Mouse (Mus musculus) CH12.LX (cell line): ENCODE results near the gene Pnldc1. TPM values are rescaled to one million over a fixed set of nuclear protein-coding genes. Genes with fewer than 3 reads are reported as not detected.
"Not testable (repeated sequence)": the region's sequence is repeated elsewhere in the genome, so short reads cannot be mapped to it uniquely, and the experiment has no call there.

ENCODE experiments used
- DNase-seq: peaks from one replicate; pipeline ENCODE4 v3.0.0-alpha.2; 2013; ENCODE audit errors: extremely low read depth
- H3K27ac ChIP-seq: 2 replicates; pipeline ENCODE4 v1.5.1; 2012; ENCODE audit warnings: low read depth, mild to moderate bottlenecking, control low read depth, moderate library complexity; ENCODE audit not compliant: insufficient read depth
- H3K27me3 ChIP-seq: replicated peaks from 2 replicates; pipeline ENCODE3; 2012; ENCODE audit warnings: inconsistent platforms
- H3K36me3 ChIP-seq, 2 experiments: replicated peaks in 1 of 2; 2 replicates each; pipeline versions ENCODE3 to v1.6.1; 2012; ENCODE audit warnings: inconsistent platforms in 1 of 2, low read length in 1 of 2, mild to moderate bottlenecking in 1 of 2, mixed read lengths in 1 of 2, moderate library complexity in 1 of 2; ENCODE audit not compliant: control insufficient read depth in 1 of 2, insufficient read depth in 1 of 2
- H3K4me1 ChIP-seq, 2 experiments: 2 replicates each; pipeline ENCODE4 v1.6.1; 2012; ENCODE audit warnings: inconsistent platforms in 1 of 2, moderate library complexity in 1 of 2; ENCODE audit not compliant: insufficient read depth in 2 of 2, control insufficient read depth in 1 of 2
- H3K4me2 ChIP-seq: 2 replicates; pipeline ENCODE4 v1.6.1; 2012; ENCODE audit warnings: low read depth, mild to moderate bottlenecking, control low read depth; ENCODE audit not compliant: poor library complexity, insufficient read depth, severe bottlenecking
- H3K4me3 ChIP-seq, 3 experiments: fragments of 150-350 bp in 1 of 3; sonication (generic) in 1 of 3; replicated peaks in 1 of 3; 2 replicates each; pipeline versions ENCODE3 to v1.5.1; 2011 to 2012; ENCODE audit warnings: low read depth in 2 of 3, low read length in 2 of 3, mild to moderate bottlenecking in 2 of 3, moderate library complexity in 2 of 3, control low read depth in 1 of 3, improper control_type of control experiment in 1 of 3, inconsistent platforms in 1 of 3, mixed read lengths in 1 of 3; ENCODE audit not compliant: poor library complexity in 1 of 3
- H3K79me2 ChIP-seq: replicated peaks from 2 replicates; pipeline ENCODE4 v1.6.1; 2012; ENCODE audit warnings: mild to moderate bottlenecking, moderate library complexity; ENCODE audit not compliant: control insufficient read depth, poor library complexity, insufficient read depth, severe bottlenecking; ENCODE audit errors: extremely low read depth
- H3K9ac ChIP-seq: 2 replicates; pipeline ENCODE4 v1.6.1; 2012; ENCODE audit warnings: low read depth, mild to moderate bottlenecking, control low read depth, moderate library complexity; ENCODE audit not compliant: insufficient read depth
- H3K9me3 ChIP-seq: replicated peaks from 2 replicates; pipeline ENCODE3; 2012; ENCODE audit warnings: low read length, inconsistent platforms, mixed read lengths
- CHD1 ChIP-seq: IDR thresholded peaks from 2 replicates; pipeline ENCODE4 v1.6.1; 2012; ENCODE audit warnings: low read depth, low read length, improper control_type of control experiment, inconsistent platforms
- CTCF ChIP-seq, 2 experiments: IDR thresholded peaks in 1 of 2; conservative IDR thresholded peaks in 1 of 2; 2 replicates each; pipeline ENCODE4 v1.5.1; 2011 to 2012; ENCODE audit warnings: low read depth in 2 of 2, low read length in 2 of 2, improper control_type of control experiment in 1 of 2, inconsistent platforms in 1 of 2, mild to moderate bottlenecking in 1 of 2, moderate library complexity in 1 of 2
- E2F4 ChIP-seq: IDR thresholded peaks from 2 replicates; pipeline ENCODE4 v1.6.1; 2011; ENCODE audit warnings: low read depth, low read length, improper control_type of control experiment; ENCODE audit not compliant: insufficient replicate concordance
- ELF1 ChIP-seq: IDR thresholded peaks from 2 replicates; pipeline ENCODE4 v1.6.1; 2014; ENCODE audit warnings: low read depth, mild to moderate bottlenecking, inconsistent platforms, low read length, improper control_type of control experiment
- EP300 ChIP-seq: IDR thresholded peaks from 2 replicates; pipeline ENCODE4 v1.6.1; 2011; ENCODE audit warnings: low read length, improper control_type of control experiment
- JUN ChIP-seq: IDR thresholded peaks from 2 replicates; pipeline ENCODE4 v1.6.1; 2011; ENCODE audit warnings: low read depth, mild to moderate bottlenecking, low read length, improper control_type of control experiment, moderate library complexity; ENCODE audit not compliant: insufficient read depth
- JUND ChIP-seq: conservative IDR thresholded peaks from 2 replicates; pipeline ENCODE4 v1.6.1; 2011; ENCODE audit warnings: low read depth, low read length, improper control_type of control experiment
- KAT2A ChIP-seq: IDR thresholded peaks from 2 replicates; pipeline ENCODE4 v1.6.1; 2012; ENCODE audit warnings: low read length, improper control_type of control experiment, inconsistent platforms; ENCODE audit not compliant: insufficient replicate concordance
- MAX ChIP-seq: IDR thresholded peaks from 2 replicates; pipeline ENCODE4 v1.6.1; 2011; ENCODE audit warnings: low read length, improper control_type of control experiment
- MXI1 ChIP-seq: IDR thresholded peaks from 2 replicates; pipeline ENCODE4 v1.6.1; 2011; ENCODE audit warnings: mild to moderate bottlenecking, low read depth, low read length, improper control_type of control experiment
- MYC ChIP-seq: IDR thresholded peaks from 2 replicates; pipeline ENCODE4 v1.6.1; 2011; ENCODE audit warnings: low read depth, mild to moderate bottlenecking, improper control_type of control experiment, low read length
- NELFE ChIP-seq: IDR thresholded peaks from 2 replicates; pipeline ENCODE4 v1.6.1; 2011; ENCODE audit warnings: low read depth, low read length, improper control_type of control experiment
- PAX5 ChIP-seq: IDR thresholded peaks from 2 replicates; pipeline ENCODE4 v1.6.1; 2012; ENCODE audit warnings: low read length, inconsistent platforms, mixed read lengths
- RAD21 ChIP-seq: IDR thresholded peaks from 2 replicates; pipeline ENCODE4 v1.6.1; 2011; ENCODE audit warnings: low read depth, mild to moderate bottlenecking, low read length, improper control_type of control experiment, moderate library complexity
- SIN3A ChIP-seq: IDR thresholded peaks from 2 replicates; pipeline ENCODE4 v1.6.1; 2012; ENCODE audit warnings: low read length, improper control_type of control experiment, inconsistent platforms
- SMC3 ChIP-seq: IDR thresholded peaks from 2 replicates; pipeline ENCODE4 v1.6.1; 2011; ENCODE audit warnings: low read depth, low read length, improper control_type of control experiment
- TBP ChIP-seq: conservative IDR thresholded peaks from 2 replicates; pipeline ENCODE4 v1.6.1; 2011; ENCODE audit warnings: low read depth, low read length, improper control_type of control experiment
- TCF12 ChIP-seq: IDR thresholded peaks from 2 replicates; pipeline ENCODE4 v1.6.1; 2014; ENCODE audit warnings: low read depth, mild to moderate bottlenecking, inconsistent platforms, low read length, improper control_type of control experiment
- UBTF ChIP-seq: IDR thresholded peaks from 2 replicates; pipeline ENCODE4 v1.6.1; 2012; ENCODE audit warnings: low read depth, mild to moderate bottlenecking, inconsistent platforms, low read length, improper control_type of control experiment, moderate library complexity
- USF1 ChIP-seq: IDR thresholded peaks from 2 replicates; pipeline ENCODE4 v1.6.1; 2014; ENCODE audit warnings: low read depth, mild to moderate bottlenecking, inconsistent platforms, low read length, improper control_type of control experiment
- ZKSCAN1 ChIP-seq: IDR thresholded peaks from 2 replicates; pipeline ENCODE4 v1.6.1; 2012; ENCODE audit warnings: low read depth, inconsistent platforms, low read length, improper control_type of control experiment, borderline replicate concordance
- ZMIZ1 ChIP-seq: IDR thresholded peaks from 2 replicates; pipeline ENCODE4 v1.6.1; 2012; ENCODE audit warnings: low read depth, mild to moderate bottlenecking, inconsistent platforms, low read length, improper control_type of control experiment
- dilution Hi-C: fragments of 300-500 bp; cut with MboI; formaldehyde crosslinking; loops from 2 replicates; pipeline ENCODE4 v1.14.3; 2020; ENCODE audit warnings: low sequenced_read_pairs; ENCODE audit not compliant: extremely low pct_unique_long_range_greater_than_20kb, extremely low pct_ligation_motif_present
- in situ Hi-C: fragments of 300-500 bp; cut with MboI; formaldehyde crosslinking; loops from 3 replicates; pipeline ENCODE4 v1.14.3; 2019; ENCODE audit warnings: low sequenced_read_pairs, low pct_ligation_motif_present, low pct_unique_long_range_greater_than_20kb, mixed read lengths
- polyA plus RNA-seq: library from polyadenylated mRNA; unstranded; fragments of >175 nt; gene quantifications from 2 replicates; pipeline ENCODE4 v1.2.1, GENCODE M21; 2012; ENCODE audit warnings: low read depth; ENCODE audit not compliant: insufficient read length
- total RNA-seq, 2 experiments: library from RNA; depleted of rRNA; stranded (reverse); fragments of 300-350 nt in 1 of 2; fragments of >200 nt in 1 of 2; gene quantifications; 2 replicates each; pipeline ENCODE4 v1.2.3; 2012 to 2014

Gene Pnldc1
- total and polyA plus RNA-seq, 3 experiments = 0.11 to 0.90 (median 0.25) TPM

DNA sequence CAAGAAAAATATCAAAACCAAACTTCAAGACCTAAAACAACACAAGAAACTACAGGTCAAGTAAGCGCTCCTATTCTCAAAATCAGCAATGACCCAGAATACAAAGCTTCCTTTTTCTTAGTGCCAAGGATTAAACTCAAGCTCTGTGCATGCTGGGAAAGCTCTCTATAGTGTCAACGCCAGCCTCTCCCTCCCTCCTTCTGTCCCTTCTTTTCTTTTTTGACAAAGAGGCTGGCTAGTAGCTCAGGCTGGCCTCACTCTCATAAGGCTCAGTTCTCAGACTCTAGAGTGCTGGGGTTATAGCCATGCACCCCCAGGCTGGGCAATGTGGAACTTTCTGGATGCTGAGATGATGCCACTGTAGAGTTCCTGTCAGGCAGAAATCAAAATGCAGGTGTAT, 28.0 kb upstream of the Pnldc1 start:
- in situ Hi-C loops = no loop called here

DNA sequence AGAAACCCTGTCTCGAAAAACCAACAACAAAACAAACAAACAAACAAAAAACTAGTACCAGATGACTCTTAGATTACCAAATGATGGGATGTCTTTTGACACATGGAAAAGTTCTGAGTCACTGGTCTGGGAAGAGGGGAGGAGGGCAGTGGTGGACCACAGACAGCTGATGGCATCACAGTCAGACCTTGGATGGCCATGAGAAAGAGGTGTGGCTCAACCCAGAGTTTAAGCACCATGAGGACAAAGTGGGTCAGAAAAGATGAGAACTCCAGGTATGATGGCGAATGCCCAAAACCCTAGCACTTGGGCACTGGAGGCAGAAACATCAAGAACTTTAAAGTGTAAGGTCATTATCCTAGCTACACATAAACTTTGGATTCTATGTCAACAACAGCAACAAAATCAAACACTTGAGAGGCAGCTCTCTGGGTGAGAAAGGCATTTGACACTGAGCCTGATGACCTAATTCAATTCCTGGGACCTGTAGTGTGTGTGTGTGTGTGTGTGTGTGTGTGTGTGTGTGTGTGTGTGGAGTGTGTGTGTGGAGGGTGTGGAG, 27.5 kb upstream of the Pnldc1 start:
- H3K4me3 ChIP-seq = no peak overlapping the region

More for the DNA sequence above, 28.0 kb upstream of the Pnldc1 start:
- Histone ChIP-seq H3K27ac (no peak overlapping the region), H3K4me3 (no peak overlapping the region), H3K4me2 (no peak overlapping the region), H3K9me3 (no peaks in the 10 kb centered on the region), H3K4me1 (no peaks in the 10 kb centered on the region)
- dilution Hi-C loops = no loop called here
- TF ChIP-seq ZKSCAN1 (no peak), NELFE (no peak), ELF1 (no peak), PAX5 (no peak), EP300 (no peak)
- TF ChIP-seq, all 38 proteins: peak for 0
- no peak overlapping the region for H3K9ac ChIP-seq
- peaks cover 6 to 21% of the 10 kb centered on the region in 2 experiments for H3K36me3 ChIP-seq
- no peak for DNase-seq
- no peaks in the 10 kb centered on the region for H3K79me2 ChIP-seq
- H3K27me3 ChIP-seq = no peaks in the 10 kb centered on the region

DNA sequence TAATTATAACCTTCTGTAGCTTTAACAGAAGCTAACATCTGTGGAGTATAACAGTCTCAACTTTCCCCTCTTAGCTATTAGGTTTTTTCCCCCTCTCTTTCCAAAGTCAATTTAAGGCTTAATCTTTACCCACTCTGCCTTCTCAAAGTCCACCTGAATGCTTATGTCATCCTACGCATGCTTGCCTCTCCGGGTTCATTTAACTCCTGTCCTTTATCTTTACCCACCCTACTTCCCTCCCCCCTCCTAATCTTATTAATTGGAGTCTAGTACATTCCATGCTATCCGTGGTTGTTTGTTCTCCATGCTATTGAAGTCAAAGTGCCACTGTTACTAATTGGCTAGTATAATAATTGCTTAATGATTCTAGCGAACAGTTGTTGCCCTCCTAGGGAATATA, 25.7 kb upstream of the Pnldc1 start:
- H3K4me1 ChIP-seq = no peaks in the 10 kb centered on the region
- no peaks in the 10 kb centered on the region for H3K27me3 ChIP-seq
- peaks cover 0 to 3% of the 10 kb centered on the region in 2 experiments for H3K36me3 ChIP-seq
- in situ Hi-C loops = no loop called here
- no peak for DNase-seq
- no peaks in the 10 kb centered on the region for H3K79me2 ChIP-seq
- H3K4me2 ChIP-seq = no peak overlapping the region
- no peaks in the 10 kb centered on the region for H3K9me3 ChIP-seq
- H3K9ac ChIP-seq = no peak overlapping the region
- no peak overlapping the region for H3K27ac ChIP-seq
- TF ChIP-seq SIN3A (no peak), ZMIZ1 (no peak), E2F4 (no peak), JUND (no peak), CTCF (conservative IDR thresholded peaks at IDR 0.05 in 1 of 2, IDR thresholded peaks at IDR 0.05 in 1 of 2; ENCODE audit: low read depth in 2 of 2, low read length in 2 of 2) (no peak), TCF12 (no peak), USF1 (no peak), ZKSCAN1 (no peak), JUN (no peak), MXI1 (no peak), ELF1 (no peak), TBP (no peak), CHD1 (no peak)
- no peak overlapping the region for H3K4me3 ChIP-seq
- dilution Hi-C loops = no loop called here

More for the DNA sequence above, 27.5 kb upstream of the Pnldc1 start:
- no peaks in the 10 kb centered on the region for H3K79me2 ChIP-seq
- no peak overlapping the region for H3K9ac ChIP-seq
- TF ChIP-seq SMC3 = no peak
- TF ChIP-seq UBTF = no peak
- no peak for TF ChIP-seq NELFE
- no peak for TF ChIP-seq MAX
- no peak for TF ChIP-seq KAT2A
- no peak for TF ChIP-seq MYC
- no peak for TF ChIP-seq ZKSCAN1
- no peak for TF ChIP-seq RAD21
- TF ChIP-seq MXI1 = no peak
- no peak overlapping the region for H3K4me2 ChIP-seq
- in situ Hi-C loops = no loop called here
- H3K4me1 ChIP-seq = no peaks in the 10 kb centered on the region
- no peaks in the 10 kb centered on the region for H3K27me3 ChIP-seq
- H3K36me3 ChIP-seq = peaks cover 2 to 15% of the 10 kb centered on the region in 2 experiments
- no peak for DNase-seq
- no peak overlapping the region for H3K27ac ChIP-seq
- no peaks in the 10 kb centered on the region for H3K9me3 ChIP-seq
- dilution Hi-C loops = no loop called here

DNA sequence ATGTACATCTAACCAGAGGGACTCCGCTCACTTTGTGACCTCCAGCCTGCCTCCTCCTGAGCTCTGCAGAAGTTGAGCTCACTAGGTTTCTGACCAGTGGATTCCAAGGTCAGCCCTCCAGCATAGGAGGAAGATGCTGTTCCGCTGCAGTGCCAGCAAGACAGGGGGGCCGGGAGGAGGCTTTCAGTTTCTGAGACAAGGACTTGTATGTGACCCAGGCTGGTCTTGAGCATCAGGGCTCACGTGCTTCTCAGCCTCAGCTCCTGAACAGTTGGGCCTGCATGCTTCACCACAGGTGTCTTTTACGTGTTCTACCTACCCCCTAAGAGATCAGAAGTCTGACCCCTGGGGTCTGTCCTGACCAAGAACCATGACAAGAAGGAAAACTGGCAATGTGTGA, 21.5 kb upstream of the Pnldc1 start:
- H3K36me3 ChIP-seq = peaks cover 0 to 15% of the 10 kb centered on the region in 2 experiments
- H3K4me3 ChIP-seq, H3K79me2 ChIP-seq, dilution Hi-C loops, H3K4me1 ChIP-seq, H3K9me3 ChIP-seq, H3K4me2 ChIP-seq, DNase-seq, in situ Hi-C loops, H3K27me3 ChIP-seq, H3K27ac ChIP-seq, H3K9ac ChIP-seq: not testable (repeated sequence)
